Mouse (Mus musculus) liver, adult 2 months (tissue): ENCODE measurements around the gene Actr2.
"Not testable (repeated sequence)": the region's sequence is repeated elsewhere in the genome, so short reads cannot be mapped to it uniquely, and the experiment has no call there.

ENCODE experiments used
- CTCF ChIP-seq: fragments of 200-500 bp; IDR thresholded peaks from 2 replicates; pipeline ENCODE4 v1.5.1; 2011; ENCODE audit warnings: low read depth, low read length, control low read depth
- POLR2A ChIP-seq: fragments of 200-500 bp; IDR thresholded peaks from 2 replicates; pipeline ENCODE4 v1.6.1; 2011; ENCODE audit warnings: low read length, control low read depth; ENCODE audit not compliant: insufficient read depth; ENCODE audit errors: extremely low read depth

DNA sequence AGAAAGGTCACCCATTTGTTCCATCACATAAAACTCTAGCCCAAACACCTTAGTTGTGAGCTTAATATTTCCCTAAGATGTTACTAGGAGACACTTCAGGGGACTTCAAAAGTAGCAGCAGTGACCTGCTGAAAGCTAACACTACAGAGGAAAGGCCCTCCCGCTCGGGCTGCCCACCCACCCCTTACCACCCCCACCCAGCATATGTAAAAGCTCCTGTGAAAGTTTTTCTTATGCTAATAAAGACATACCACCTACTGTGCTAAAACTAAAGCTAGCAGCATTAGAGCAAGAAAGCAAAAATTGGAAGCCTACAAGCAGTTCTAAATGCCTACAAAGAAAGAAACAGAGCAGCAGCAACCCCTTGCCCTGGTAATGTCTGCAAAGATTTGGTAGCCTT is 48.6 kb downstream of the Actr2 start:
- TF ChIP-seq CTCF, POLR2A: not testable (repeated sequence)
